Mouse (Mus musculus) midbrain, embryonic 13.5 days (tissue): ENCODE measurements around the gene Il4. TPM values are rescaled to one million over a fixed set of nuclear protein-coding genes. Genes with fewer than 3 reads are reported as not detected.

Experiments used
- ATAC-seq: fragments of 200-750 bp; cut with Nextera tagmentation; 2 replicates; pipeline ENCODE4 v1.8.0; 2017; ENCODE audit warnings: mild to moderate bottlenecking, moderate TSS enrichment, moderate library complexity
- H3K27ac ChIP-seq: fragments of 300-500 bp; sonication (generic); 2 replicates; pipeline ENCODE4 v1.5.1; 2015; ENCODE audit warnings: inconsistent platforms, mild to moderate bottlenecking, moderate library complexity
- H3K27me3 ChIP-seq: fragments of 300-500 bp; sonication (generic); 2 replicates; pipeline ENCODE4 v1.6.1; 2015; ENCODE audit warnings: mild to moderate bottlenecking, inconsistent platforms
- H3K36me3 ChIP-seq: fragments of 300-500 bp; sonication (generic); 2 replicates; pipeline ENCODE4 v1.6.1; 2015; ENCODE audit warnings: mild to moderate bottlenecking, inconsistent platforms
- H3K4me1 ChIP-seq: fragments of 300-500 bp; sonication (generic); replicated peaks from 2 replicates; pipeline ENCODE4 v1.6.1; 2015; ENCODE audit warnings: inconsistent platforms
- H3K4me2 ChIP-seq: fragments of 300-500 bp; sonication (generic); replicated peaks from 2 replicates; pipeline ENCODE4 v1.6.1; 2015; ENCODE audit warnings: moderate library complexity, mild to moderate bottlenecking, inconsistent platforms
- H3K4me3 ChIP-seq: fragments of 300-500 bp; sonication (generic); replicated peaks from 2 replicates; pipeline ENCODE4 v1.5.1; 2015; ENCODE audit warnings: mild to moderate bottlenecking, inconsistent platforms
- H3K9ac ChIP-seq: fragments of 300-500 bp; sonication (generic); replicated peaks from 2 replicates; pipeline ENCODE4 v1.6.1; 2015; ENCODE audit warnings: mild to moderate bottlenecking, inconsistent platforms
- H3K9me3 ChIP-seq: fragments of 300-500 bp; sonication (generic); 2 replicates; pipeline ENCODE4 v1.6.1; 2016; ENCODE audit warnings: mild to moderate bottlenecking, inconsistent platforms
- WGBS: fragments of 180-500 bp; shearing (Covaris S2); methylation state at CpG from one replicate; pipeline ENCODE4 v1.1.7; 2015; 5-methylcytosine and 5-hydroxymethylcytosine counted together
- polyA plus RNA-seq: library from polyadenylated mRNA; unstranded; fragments of >200 nt; fragmentation: Nextera tagmentation; extraction: Ambion mirVana; gene quantifications from 2 replicates; pipeline ENCODE4 v1.2.1, GENCODE M21; 2015

Gene Il4
- 2.8 and 4.2 TPM in 2 replicates for polyA plus RNA-seq

DNA sequence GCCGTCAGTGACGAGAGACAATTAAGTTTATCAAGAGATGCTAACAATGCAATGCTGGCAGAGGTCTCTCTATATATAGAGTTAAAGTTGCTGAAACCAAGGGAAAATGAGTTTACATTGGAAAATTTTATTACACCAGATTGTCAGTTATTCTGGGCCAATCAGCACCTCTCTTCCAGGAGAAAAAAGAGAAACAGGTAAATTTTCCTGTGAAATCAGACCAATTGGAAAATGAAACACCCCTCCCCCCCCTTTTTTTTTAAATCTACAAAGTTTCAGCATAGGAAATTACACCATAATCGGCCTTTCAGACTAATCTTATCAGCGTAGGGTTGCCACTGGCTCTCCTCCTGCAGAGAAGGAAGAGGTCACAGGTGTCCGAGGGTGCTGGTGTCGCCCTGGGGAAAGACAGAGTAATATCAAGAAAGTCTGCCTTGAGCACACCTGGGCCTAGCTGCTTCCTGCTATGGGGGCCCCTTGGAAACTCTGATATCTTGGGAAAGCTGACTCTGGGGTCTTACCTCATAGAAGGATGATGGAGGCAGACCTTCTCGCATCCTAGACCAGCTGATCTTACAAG, at the start of gene Il4:
Gene Il4, minus strand, starts transcription at position 51 of the 580 bp plus-strand sequence.
- Histone ChIP-seq H3K36me3 (no peaks in the 10 kb centered on the region), H3K27ac (no peak within 1 kb of the TSS), H3K4me2 (no peak within 1 kb of the TSS), H3K9me3 (no peaks in the 10 kb centered on the region), H3K27me3 (no peaks in the 10 kb centered on the region), H3K4me1 (no peaks in the 10 kb centered on the region), H3K9ac (no peak within 1 kb of the TSS), H3K4me3 (no peak within 1 kb of the TSS)
- ATAC-seq: no peak
- 84% methylated on average over 7 of the region's 7 CpGs for WGBS

DNA sequence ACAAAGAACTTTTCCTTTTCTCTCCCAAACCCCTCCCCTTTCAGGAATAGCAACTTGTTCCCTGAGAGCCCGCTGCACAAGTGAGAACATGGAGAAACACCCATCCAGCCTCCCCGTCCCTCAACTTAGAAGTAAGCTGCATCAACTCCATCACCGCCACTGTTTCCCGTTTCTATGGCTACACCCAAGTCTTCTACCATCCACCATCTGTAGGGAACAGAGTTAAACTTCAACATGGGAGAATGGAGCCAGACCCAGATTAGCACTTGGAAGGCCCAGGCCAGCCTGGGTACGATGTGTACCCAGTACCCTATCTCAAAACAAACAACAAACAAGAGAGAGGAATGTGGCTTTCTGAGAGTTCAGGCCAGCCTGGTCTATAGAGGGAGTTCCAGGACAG, 45.6 kb upstream of the Il4 start:
- no peak for ATAC-seq
- no peaks in the 10 kb centered on the region for H3K9me3 ChIP-seq
- H3K27ac ChIP-seq: no peak overlapping the region
- no peak overlapping the region for H3K4me3 ChIP-seq
- no peaks in the 10 kb centered on the region for H3K4me1 ChIP-seq
- H3K9ac ChIP-seq: no peak overlapping the region
- WGBS: 83% methylated on average over 5 of the region's 5 CpGs
- H3K36me3 ChIP-seq: peaks cover 19% of the 10 kb centered on the region
- no peaks in the 10 kb centered on the region for H3K27me3 ChIP-seq
- H3K4me2 ChIP-seq: no peak overlapping the region

DNA sequence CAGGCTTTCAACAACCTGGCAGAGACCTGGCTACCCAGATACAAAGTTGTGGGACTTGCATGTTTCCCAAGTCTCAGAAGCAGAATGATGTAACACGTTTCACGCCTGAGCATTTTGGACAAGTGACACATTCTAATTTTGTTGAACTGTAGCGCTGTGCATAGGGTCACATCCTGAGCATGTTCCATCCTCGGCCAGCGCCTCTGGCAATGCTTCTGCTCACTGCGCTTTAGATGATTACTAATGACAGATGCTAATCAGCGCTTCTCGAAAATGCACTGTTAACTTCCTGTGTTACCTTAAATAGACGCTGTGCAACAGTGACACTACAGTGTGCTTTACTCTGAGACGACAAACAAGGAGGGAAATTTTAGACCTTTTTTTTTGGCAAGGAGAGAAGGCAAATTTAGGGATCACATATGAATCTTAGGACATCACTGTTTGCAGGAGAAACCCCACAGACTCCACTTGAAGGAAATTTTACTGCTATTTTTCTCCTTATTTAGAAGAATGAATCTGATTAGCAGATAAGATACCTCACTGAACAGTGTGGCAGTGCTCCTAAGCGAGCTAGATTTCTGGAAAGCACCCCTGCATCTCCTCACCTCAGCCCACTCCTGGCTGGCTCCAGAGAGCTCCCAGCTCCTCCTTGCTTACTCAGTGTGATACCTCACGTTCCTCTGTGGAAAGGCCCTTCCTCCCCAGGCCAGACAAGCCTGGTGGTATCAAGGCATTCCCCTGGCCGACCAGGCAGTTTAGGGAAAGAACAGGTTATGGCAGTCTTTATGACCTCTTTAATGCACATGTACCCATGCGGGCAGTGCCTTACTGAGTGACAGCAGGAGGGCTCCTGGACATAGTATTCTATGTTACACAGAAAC, 44.6 kb upstream of the Il4 start:
- H3K9me3 ChIP-seq: no peaks in the 10 kb centered on the region
- H3K27me3 ChIP-seq: no peaks in the 10 kb centered on the region
- ATAC-seq: no peak
- WGBS: 89% methylated on average over 14 of the region's 14 CpGs
- no peaks in the 10 kb centered on the region for H3K4me1 ChIP-seq
- no peak overlapping the region for H3K4me3 ChIP-seq
- no peak overlapping the region for H3K9ac ChIP-seq
- H3K27ac ChIP-seq: no peak overlapping the region
- H3K36me3 ChIP-seq: peaks cover 16% of the 10 kb centered on the region
- no peak overlapping the region for H3K4me2 ChIP-seq

DNA sequence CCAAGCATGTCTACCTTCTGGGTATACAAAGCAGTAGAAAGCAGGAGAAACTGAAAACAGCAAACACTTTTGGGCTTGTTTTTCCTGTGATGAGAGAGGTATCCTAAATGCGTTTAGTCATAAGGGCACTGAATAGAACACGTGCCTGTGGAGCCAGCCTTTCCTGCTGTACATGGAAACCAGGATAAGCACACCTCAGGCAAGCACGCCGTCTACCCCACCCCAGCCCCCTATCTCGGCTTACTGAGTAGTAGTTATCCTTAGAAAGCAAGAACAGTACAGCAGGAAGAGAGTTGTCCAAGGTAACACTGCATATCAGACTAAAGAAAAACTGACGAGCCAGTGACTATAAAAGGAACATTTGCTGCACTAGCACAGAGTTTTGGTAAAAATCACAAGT, 39.4 kb upstream of the Il4 start:
- H3K9ac ChIP-seq: no peak overlapping the region
- no peaks in the 10 kb centered on the region for H3K4me1 ChIP-seq
- H3K9me3 ChIP-seq: no peaks in the 10 kb centered on the region
- no peak overlapping the region for H3K27ac ChIP-seq
- 91% methylated on average over 6 of the region's 6 CpGs for WGBS
- no peak overlapping the region for H3K4me3 ChIP-seq
- H3K36me3 ChIP-seq: peaks cover 9% of the 10 kb centered on the region
- H3K4me2 ChIP-seq: no peak overlapping the region
- no peak for ATAC-seq
- no peaks in the 10 kb centered on the region for H3K27me3 ChIP-seq

DNA sequence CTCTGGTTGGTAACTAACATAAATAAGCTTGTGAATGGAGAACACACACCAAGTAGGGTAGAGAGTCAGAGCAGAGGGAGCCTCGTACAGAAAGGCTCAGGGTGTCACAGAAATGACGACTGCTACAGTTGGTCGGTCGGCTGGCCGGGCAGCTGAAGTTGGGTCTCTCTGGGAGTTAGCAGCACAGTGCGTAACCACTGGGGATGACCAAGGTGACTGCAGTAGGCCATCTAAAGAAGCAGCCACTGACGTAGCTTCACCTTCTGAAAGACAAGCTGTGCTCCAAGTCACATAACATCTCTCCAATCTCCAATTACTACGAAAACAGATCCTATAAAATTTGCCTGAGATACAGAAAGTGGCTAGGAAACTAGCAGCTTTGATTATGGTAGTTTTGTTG, 38.9 kb upstream of the Il4 start:
- WGBS: 91% methylated on average over 8 of the region's 8 CpGs
- H3K27ac ChIP-seq: no peak overlapping the region
- H3K9ac ChIP-seq: no peak overlapping the region
- H3K9me3 ChIP-seq: no peaks in the 10 kb centered on the region
- H3K27me3 ChIP-seq: no peaks in the 10 kb centered on the region
- H3K4me3 ChIP-seq: no peak overlapping the region
- ATAC-seq: no peak
- peaks cover 9% of the 10 kb centered on the region for H3K36me3 ChIP-seq
- no peaks in the 10 kb centered on the region for H3K4me1 ChIP-seq
- H3K4me2 ChIP-seq: no peak overlapping the region

DNA sequence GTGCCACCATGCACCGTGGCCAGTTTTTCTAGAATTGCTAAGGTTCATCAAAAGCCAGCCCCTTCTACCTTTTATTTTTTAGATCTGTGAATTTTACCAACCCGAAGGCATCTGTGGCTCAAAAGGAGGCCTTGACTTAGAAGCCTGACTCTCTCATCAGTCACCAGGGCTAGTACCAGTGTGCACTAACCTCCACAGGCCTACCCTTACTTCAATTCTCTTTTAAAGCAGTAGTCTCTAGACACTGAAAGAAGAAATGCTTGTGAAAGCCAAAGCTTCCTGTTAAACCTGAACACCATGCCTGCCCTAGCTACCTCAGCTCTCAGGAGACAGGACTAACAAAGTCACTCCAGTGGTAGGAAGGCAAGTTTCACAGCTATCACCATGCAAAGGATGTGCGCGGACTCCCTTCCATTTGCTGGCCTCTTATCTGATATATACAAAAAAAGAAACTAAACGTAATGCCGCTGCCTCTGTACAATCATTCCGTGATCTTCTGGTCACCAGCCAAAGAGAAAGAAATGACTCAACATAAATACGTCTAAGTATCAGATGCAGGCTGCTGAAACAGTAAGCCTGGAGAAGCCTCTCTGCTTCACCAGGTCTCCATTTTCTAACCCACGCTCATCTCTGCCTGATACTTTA, 38.2 kb upstream of the Il4 start:
- 93% methylated on average over 9 of the region's 9 CpGs for WGBS
- Histone ChIP-seq H3K4me1 (no peaks in the 10 kb centered on the region), H3K9me3 (no peaks in the 10 kb centered on the region), H3K9ac (no peak overlapping the region), H3K27ac (no peak overlapping the region), H3K4me2 (no peak overlapping the region), H3K36me3 (peaks cover 16% of the 10 kb centered on the region), H3K4me3 (no peak overlapping the region), H3K27me3 (no peaks in the 10 kb centered on the region)
- no peak for ATAC-seq

DNA sequence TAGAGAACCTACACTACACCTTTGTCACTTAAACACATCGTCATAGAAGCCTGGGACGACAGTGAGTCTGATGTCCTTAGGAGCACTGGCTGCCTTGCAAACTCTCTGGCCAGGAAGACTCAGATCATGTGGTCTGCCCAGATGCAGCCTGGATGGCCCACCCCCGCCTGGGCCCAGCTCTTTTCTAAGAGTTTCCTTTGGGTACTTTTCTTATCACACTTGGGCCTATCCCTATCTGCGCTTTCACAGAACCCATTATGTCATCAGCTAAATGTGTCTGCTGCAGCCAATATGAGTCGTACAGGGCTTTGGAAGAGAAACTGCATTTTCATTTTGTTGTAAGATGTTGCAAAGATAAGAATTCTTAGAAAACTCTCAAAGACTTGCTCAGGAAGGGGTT, 36.6 kb upstream of the Il4 start:
- H3K9me3 ChIP-seq: no peaks in the 10 kb centered on the region
- H3K4me3 ChIP-seq: no peak overlapping the region
- no peaks in the 10 kb centered on the region for H3K27me3 ChIP-seq
- no peak overlapping the region for H3K4me2 ChIP-seq
- H3K9ac ChIP-seq: no peak overlapping the region
- 94% methylated on average over 5 of the region's 5 CpGs for WGBS
- H3K4me1 ChIP-seq: no peaks in the 10 kb centered on the region
- H3K27ac ChIP-seq: no peak overlapping the region
- no peak for ATAC-seq
- H3K36me3 ChIP-seq: peaks cover 31% of the 10 kb centered on the region

DNA sequence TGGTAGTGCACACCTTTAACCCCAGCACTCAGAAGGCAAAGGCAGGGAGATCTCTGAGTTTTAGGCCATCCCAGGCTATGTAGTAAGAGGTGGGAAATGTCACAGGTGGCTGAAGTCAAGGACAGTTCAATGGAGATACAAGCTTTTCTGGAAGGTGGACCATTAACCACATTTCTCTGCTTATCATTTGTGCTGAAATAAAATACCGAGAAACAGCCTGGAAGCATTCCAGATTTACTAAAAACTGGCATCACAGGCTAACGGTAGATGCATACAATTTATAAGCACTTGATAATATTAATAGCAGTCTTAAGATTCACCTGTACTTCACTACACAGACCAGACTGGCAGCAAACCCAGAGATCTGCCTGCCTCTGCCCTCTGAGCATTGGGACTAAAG, 34.0 kb upstream of the Il4 start:
- 94% methylated on average over 2 of the region's 2 CpGs for WGBS
- no peak for ATAC-seq
- Histone ChIP-seq H3K27ac (no peak overlapping the region), H3K9me3 (no peaks in the 10 kb centered on the region), H3K4me1 (no peaks in the 10 kb centered on the region), H3K9ac (no peak overlapping the region), H3K4me2 (no peak overlapping the region), H3K36me3 (peaks cover 37% of the 10 kb centered on the region), H3K4me3 (no peak overlapping the region), H3K27me3 (no peaks in the 10 kb centered on the region)

DNA sequence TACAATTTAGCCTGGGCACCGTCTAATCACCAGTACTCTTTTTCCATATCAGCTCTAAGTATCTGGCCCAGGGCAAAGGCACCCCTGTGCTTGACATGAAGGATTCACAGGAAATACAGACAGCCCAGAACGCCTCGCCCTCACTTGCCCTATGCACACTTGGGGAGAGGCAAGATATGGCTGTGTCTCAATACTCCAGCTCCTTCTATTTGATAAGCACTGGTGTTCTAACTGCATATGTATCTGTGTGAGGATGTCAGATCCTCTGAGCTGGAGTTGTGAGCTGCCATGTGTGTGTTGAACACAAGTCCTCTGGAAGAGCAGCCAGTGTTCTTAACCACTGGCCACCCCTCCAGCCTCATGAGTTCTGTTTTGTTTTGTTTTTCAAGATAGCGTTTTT, 33.0 kb upstream of the Il4 start:
- ATAC-seq: no peak

DNA sequence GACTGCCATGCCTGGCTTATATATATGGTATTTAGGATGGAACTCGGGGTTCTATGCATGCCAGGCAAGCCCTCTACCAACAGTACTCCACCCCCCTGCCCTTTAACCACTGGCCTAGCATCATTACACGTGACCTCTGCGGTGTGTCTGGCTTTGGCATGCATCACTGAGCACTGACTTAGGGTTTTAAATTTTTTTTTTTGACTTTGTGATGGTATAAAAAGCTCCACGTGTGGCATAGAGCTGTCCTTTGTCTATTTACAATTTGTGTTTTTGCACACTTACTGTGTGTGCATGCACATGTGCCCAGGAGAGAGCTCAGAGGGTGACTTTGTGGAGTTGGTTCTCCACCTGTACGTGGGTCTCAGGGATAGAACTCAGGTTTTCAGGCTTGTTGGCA, 25.5 kb upstream of the Il4 start:
- Histone ChIP-seq H3K27ac (no peak overlapping the region), H3K27me3 (no peaks in the 10 kb centered on the region), H3K9me3 (no peaks in the 10 kb centered on the region), H3K4me1 (no peaks in the 10 kb centered on the region), H3K4me2 (no peak overlapping the region), H3K36me3 (no peaks in the 10 kb centered on the region), H3K4me3 (no peak overlapping the region), H3K9ac (no peak overlapping the region)
- ATAC-seq: no peak
- WGBS: 62% methylated on average over 5 of the region's 5 CpGs

More for the DNA sequence above, 33.0 kb upstream of the Il4 start:
- H3K36me3 ChIP-seq: peaks cover 37% of the 10 kb centered on the region
- no peak overlapping the region for H3K9ac ChIP-seq
- H3K27ac ChIP-seq: no peak overlapping the region
- H3K4me1 ChIP-seq: no peaks in the 10 kb centered on the region
- H3K4me2 ChIP-seq: no peak overlapping the region
- H3K9me3 ChIP-seq: no peaks in the 10 kb centered on the region
- no peaks in the 10 kb centered on the region for H3K27me3 ChIP-seq
- H3K4me3 ChIP-seq: no peak overlapping the region
- WGBS: 94% methylated on average over 4 of the region's 4 CpGs

DNA sequence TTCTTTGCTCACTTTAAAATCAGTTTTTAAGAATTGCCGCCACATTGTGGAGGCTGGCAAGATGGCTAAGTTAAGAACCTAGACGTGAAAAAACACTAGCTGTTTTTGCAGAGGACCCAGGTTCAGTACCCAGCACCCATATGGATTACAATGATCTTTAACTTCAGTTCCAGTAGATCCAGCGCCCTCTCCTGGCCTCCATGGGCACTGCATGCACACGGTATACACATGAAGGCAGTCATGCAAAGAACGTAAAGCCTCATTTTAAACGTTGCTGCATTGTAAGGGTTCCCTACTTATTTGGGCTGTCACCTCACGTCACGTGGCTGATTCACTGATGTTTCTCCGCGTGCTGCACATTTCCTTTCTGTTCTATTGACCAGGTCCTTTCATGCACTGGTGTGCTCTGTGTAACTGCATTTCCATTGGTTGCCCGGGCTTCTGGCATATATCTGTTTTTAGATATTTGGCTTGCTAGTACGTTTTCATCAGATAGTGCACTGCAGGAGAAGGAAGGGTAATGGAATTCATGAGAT, 24.3 kb upstream of the Il4 start:
- no peaks in the 10 kb centered on the region for H3K36me3 ChIP-seq
- H3K27ac ChIP-seq: no peak overlapping the region
- 75% methylated on average over 12 of the region's 12 CpGs for WGBS
- H3K4me2 ChIP-seq: no peak overlapping the region
- H3K4me3 ChIP-seq: no peak overlapping the region
- no peak overlapping the region for H3K9ac ChIP-seq
- no peaks in the 10 kb centered on the region for H3K9me3 ChIP-seq
- H3K4me1 ChIP-seq: no peaks in the 10 kb centered on the region
- H3K27me3 ChIP-seq: peaks cover 1% of the 10 kb centered on the region; the same call in 1 of the 2 replicates
- no peak for ATAC-seq

DNA sequence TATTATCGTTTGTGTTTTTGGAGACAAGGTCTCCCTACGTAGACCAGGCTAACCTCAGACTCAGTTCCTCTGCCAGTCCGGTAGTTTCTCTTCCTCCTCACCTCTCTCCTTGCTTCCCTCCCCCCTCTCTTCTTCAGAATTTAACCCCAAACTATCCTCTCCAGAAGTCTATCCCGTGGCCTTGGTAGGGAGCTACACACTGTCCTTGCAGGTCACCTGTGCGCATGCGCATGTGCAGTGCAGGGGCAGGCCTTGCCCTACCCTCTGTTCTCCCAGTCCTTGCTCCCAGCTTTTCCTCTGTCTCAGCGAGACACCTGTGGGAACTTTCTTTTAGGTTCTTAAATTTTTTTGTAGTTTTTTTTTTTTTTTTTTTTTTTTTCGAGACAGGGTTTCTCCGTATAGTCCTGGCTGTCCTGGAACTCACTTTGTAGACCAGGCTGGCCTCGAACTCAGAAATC, 19.4 kb upstream of the Il4 start:
- WGBS: 89% methylated on average over 10 of the region's 10 CpGs
- no peaks in the 10 kb centered on the region for H3K36me3 ChIP-seq
- no peak overlapping the region for H3K27ac ChIP-seq
- peaks cover 12% of the 10 kb centered on the region for H3K4me1 ChIP-seq
- peaks cover 36% of the 10 kb centered on the region for H3K27me3 ChIP-seq
- no peaks in the 10 kb centered on the region for H3K9me3 ChIP-seq
- H3K4me2 ChIP-seq: no peak overlapping the region
- no peak overlapping the region for H3K4me3 ChIP-seq
- H3K9ac ChIP-seq: no peak overlapping the region
- no peak for ATAC-seq
